Mouse (Mus musculus): ENCODE measurements around the gene Rpl22.

GRCm38 (mm10) chr4:152295916-152296315 is 29.6 kb upstream of the Rpl22 start:
- TF ChIP-seq CTCF (IDR thresholded peaks at IDR 0.05; ENCODE audit: control insufficient read depth, insufficient read depth, insufficient read length) (no peak), MYOG (IDR thresholded peaks at IDR 0.05; ENCODE audit: control insufficient read depth, extremely low read depth, insufficient read length) (no peak), FOSL1 (IDR thresholded peaks at IDR 0.05; ENCODE audit: insufficient read depth, low read length, poor library complexity, severe bottlenecking) (no peak), MAX (IDR thresholded peaks at IDR 0.05) (no peak), MYOD1 (IDR thresholded peaks at IDR 0.05; ENCODE audit: control insufficient read depth, insufficient read length, low read depth) (no peak), CEBPB (IDR thresholded peaks at IDR 0.05; ENCODE audit: low read depth) (no peak)
